Mouse (Mus musculus): ENCODE data around the gene Sdhaf4.

Sdhaf4 gene

DNA sequence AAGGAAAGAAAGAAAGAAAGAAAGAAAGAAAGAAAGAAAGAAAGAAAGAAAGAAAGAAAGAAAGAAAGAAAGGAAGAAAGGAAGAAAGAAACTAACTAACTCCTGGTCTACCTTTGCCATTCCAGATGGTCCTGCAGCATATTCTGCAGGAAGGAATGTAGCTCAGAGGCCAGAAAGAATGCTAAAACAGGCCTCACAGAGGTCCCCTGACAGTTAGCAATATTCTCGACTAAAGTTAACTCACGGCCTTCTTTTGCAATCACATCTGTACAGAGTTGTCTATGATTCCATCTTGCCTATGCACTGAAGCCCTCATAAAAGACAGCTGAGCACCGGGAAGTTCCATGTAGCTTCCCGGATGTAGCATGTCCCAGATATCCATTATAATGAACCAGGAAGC, 49.9 kb downstream of the Sdhaf4 start:
- DNase-seq (ENCODE audit: low read depth) = no peak

DNA sequence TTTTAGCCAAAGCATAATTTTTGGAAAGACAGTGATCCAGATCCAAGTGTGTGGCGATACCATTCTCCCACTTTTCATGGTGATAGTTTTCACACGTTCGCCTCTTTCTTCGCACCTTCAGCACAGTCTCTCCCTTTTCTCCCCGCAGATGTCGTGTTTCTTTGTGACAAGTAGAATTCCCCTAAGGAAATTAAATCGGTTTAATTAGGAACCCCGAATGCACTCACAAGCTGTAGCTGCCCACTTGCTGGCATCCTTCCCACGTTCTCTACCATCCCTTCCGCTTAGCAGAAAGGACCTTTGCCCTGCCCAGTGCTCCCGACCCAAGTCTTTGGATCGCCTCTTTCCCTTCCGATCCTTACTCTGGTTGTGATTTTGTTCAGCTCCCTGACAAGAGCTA, 51.5 kb downstream of the Sdhaf4 start:
- no peak for DNase-seq (ENCODE audit: low read depth)

DNA sequence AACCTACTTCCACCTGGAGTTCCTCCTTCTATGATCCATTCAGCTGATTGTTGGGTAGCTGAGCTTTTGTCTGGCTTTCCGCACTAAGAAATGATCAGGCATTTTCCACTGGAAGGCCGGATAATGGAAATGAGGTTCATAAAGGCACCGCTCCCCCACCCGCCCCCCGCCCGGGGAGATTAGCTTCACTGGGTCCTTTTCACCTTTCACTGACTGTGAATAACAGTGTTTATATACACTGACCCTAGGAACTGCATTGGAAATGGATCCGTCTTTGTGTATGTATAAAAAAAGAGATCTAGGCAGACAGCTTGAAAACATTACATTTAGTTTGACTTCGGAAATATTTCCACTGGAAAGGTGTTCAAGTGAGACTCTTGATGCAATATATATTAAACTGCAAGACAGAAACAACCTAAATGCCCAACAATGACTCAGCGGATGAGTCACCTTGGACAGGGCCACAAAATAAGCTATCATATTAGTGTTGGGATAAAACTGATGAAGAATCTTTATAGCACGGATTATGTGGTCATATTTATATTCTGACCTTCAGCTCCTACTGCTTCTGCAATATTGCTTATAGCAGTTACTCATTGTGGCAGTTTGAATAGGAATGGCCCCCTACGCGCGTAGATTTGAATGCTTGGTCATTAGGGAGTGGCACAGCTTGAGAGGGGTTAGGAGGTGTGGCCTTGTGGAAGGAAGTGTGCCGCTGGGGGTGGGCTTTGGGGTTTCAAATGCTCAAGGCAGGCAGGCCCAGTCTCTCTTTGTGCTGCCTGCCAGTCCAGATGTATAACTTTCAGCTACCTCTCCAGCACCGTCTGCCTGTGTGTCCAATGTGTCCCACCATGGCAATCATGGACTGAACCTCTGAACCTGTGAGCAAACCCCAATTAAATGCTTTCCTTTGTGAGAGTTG, 56.4 kb downstream of the Sdhaf4 start:
- DNase-seq (ENCODE audit: low read depth) = no peak

DNA sequence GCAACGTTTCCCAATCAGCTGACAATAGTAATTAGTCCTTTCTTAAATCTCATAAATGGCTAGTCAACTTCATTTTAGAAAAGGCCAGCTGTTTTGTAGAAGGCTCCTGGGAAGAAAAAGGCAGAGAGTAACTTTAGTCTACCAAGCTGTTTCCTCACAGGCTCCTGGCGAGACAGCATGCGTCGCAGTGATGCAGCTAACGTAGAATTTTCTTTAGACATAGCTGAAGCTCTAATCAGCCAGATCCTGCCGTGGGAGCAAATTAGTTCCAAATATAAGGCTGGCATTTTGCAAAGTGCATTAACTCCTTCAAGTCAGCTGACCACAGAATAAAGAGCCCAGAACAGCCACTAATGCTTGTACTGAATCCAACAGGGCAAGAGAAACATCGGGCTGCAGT, 57.2 kb downstream of the Sdhaf4 start:
- DNase-seq (ENCODE audit: low read depth) = no peak
